Mouse (Mus musculus) myocyte (in vitro differentiated cells): ENCODE data around the gene Slc6a11.

Experiments used
- CEBPB ChIP-seq: IDR thresholded peaks from 2 replicates; pipeline ENCODE4 v1.6.1; 2011; ENCODE audit warnings: mild to moderate bottlenecking, moderate library complexity; ENCODE audit not compliant: poor library complexity, insufficient read depth, severe bottlenecking
- E2F4 ChIP-seq: IDR thresholded peaks from one replicate; pipeline ENCODE4 v1.6.1; 2011; ENCODE audit warnings: mild to moderate bottlenecking, control low read depth, moderate library complexity; ENCODE audit not compliant: insufficient read depth
- MAX ChIP-seq: IDR thresholded peaks from one replicate; pipeline ENCODE4 v1.6.1; 2011; ENCODE audit warnings: low read depth, mild to moderate bottlenecking, control low read depth
- MYOD1 ChIP-seq, 3 experiments: IDR thresholded peaks; one replicate each; pipeline ENCODE4 v1.6.1; 2011; ENCODE audit warnings: control low read depth in 2 of 3, low read depth in 2 of 3, mild to moderate bottlenecking in 2 of 3, moderate library complexity in 1 of 3; ENCODE audit not compliant: insufficient read length in 2 of 3, control insufficient read depth in 1 of 3
- MYOG ChIP-seq, 3 experiments: IDR thresholded peaks; one replicate each; pipeline ENCODE4 v1.6.1; 2011; ENCODE audit warnings: control low read depth in 2 of 3, low read depth in 2 of 3, mild to moderate bottlenecking in 2 of 3; ENCODE audit not compliant: insufficient read length in 2 of 3, control insufficient read depth in 1 of 3, insufficient read depth in 1 of 3
- POLR2A ChIP-seq: IDR thresholded peaks from one replicate; pipeline ENCODE4 v1.6.1; 2011; ENCODE audit warnings: low read depth, mild to moderate bottlenecking, control low read depth, moderate library complexity; ENCODE audit not compliant: insufficient read length
- REST ChIP-seq: IDR thresholded peaks from one replicate; pipeline ENCODE4 v1.6.1; 2011; ENCODE audit warnings: mild to moderate bottlenecking, control low read depth, moderate library complexity; ENCODE audit not compliant: insufficient read depth, insufficient read length
- SRF ChIP-seq: IDR thresholded peaks from one replicate; pipeline ENCODE4 v1.6.1; 2011; ENCODE audit warnings: low read depth; ENCODE audit not compliant: control insufficient read depth, insufficient read length
- TCF12 ChIP-seq: IDR thresholded peaks from one replicate; pipeline ENCODE4 v1.6.1; 2011; ENCODE audit warnings: mild to moderate bottlenecking, control low read depth; ENCODE audit not compliant: poor library complexity, insufficient read depth, severe bottlenecking
- USF1 ChIP-seq: IDR thresholded peaks from one replicate; pipeline ENCODE4 v1.6.1; 2011; ENCODE audit warnings: low read depth, mild to moderate bottlenecking, control low read depth, moderate library complexity

- TF ChIP-seq POLR2A, result no peak
- TF ChIP-seq USF1, result no peak
- TF ChIP-seq MAX, result no peak
- TF ChIP-seq TCF12, result no peak
- TF ChIP-seq MYOG (IDR thresholded peaks at IDR 0.05; ENCODE audit: control insufficient read depth in 1 of 3, insufficient read depth in 1 of 3, insufficient read length in 2 of 3, low read depth in 2 of 3), result no peak
- TF ChIP-seq E2F4, result no peak
- TF ChIP-seq REST, result no peak
- TF ChIP-seq SRF, result no peak
- TF ChIP-seq MYOD1 (IDR thresholded peaks at IDR 0.05; ENCODE audit: control insufficient read depth in 1 of 3, insufficient read length in 2 of 3, low read depth in 2 of 3), result no peak
- TF ChIP-seq CEBPB, result no peak
Measured at GRCm38 (mm10) chr6:114275800-114276199, 144.8 kb downstream of the Slc6a11 start.
